Mouse (Mus musculus) gastrocnemius, postnatal 36 days (tissue): ENCODE measurements around the gene Cib2. TPM values are rescaled to one million over a fixed set of nuclear protein-coding genes. Genes with fewer than 3 reads are reported as not detected.

Experiments
- DNase-seq, 2 experiments: peaks; one replicate each; pipeline ENCODE4 v3.0.0; 2022
- intact Hi-C: fragments of 180-260 bp; cut with DNase I; formaldehyde crosslinking; loops from one replicate; pipeline ENCODE4 v1.15.1; 2025
- total RNA-seq, 2 experiments: library from RNA; stranded (reverse); gene quantifications; 2 replicates each; pipeline ENCODE4 v1.2.3; 2021

Cib2 gene
- total RNA-seq, 2 experiments from 2014 or later: 113 to 142 TPM

- peak; percentile 77 to 86 for DNase-seq
- intact Hi-C loops: no loop called here
Measured at GRCm38 (mm10) chr9:54501453-54502110, 58.4 kb downstream of the Cib2 start, which contains the start of gene Dmxl2. Gene Dmxl2, minus strand, starts transcription at chr9:54501626.

- DNase-seq: peak in 1 of 2 experiments; percentile 8
- intact Hi-C loops: no loop called here
Measured at GRCm38 (mm10) chr9:54500832-54501452, 59.1 kb downstream of the Cib2 start.

- intact Hi-C loops: loop anchor here (10.0 kb wide), 1 partner anchor 1155 kb away; no protein-coding TSS in a partner anchor
- DNase-seq: no peak
Measured at GRCm38 (mm10) chr9:54499791-54500190, 60.2 kb downstream of the Cib2 start.

GRCm38 (mm10) chr9:54499291-54499690 is 60.7 kb downstream of the Cib2 start:
- intact Hi-C loops: loop anchor here (10.0 kb wide), 1 partner anchor 1154 kb away; no protein-coding TSS in a partner anchor
- no peak for DNase-seq

Other genes with a start within 250 kb of the Cib2 start
- gene Dmxl2, start 58.6 kb downstream of the Cib2 start, total RNA-seq: 1 to 10 TPM; 2.6 to 2.7 TPM
- gene Sh2d7, start 21.2 kb downstream of the Cib2 start, total RNA-seq: not detected
- gene Idh3a, start 26.1 kb upstream of the Cib2 start, total RNA-seq: 100 to 1,000 TPM; 564 to 571 TPM
- gene Acsbg1, start 101.7 kb upstream of the Cib2 start, total RNA-seq: under 1 TPM; 0.17 to 0.61 TPM
- 10 to 100 TPM; 52.8 to 57.2 TPM for gene Dnaja4, start 138.7 kb upstream of the Cib2 start, total RNA-seq
- gene Wdr61, start 174.3 kb upstream of the Cib2 start, total RNA-seq: 10 to 100 TPM; 17.9 to 18.2 TPM
- gene Crabp1, start 204.5 kb upstream of the Cib2 start, total RNA-seq: under 1 TPM in 1 of 2 experiments, not detected in 1; 0.79 TPM